Mouse (Mus musculus): Measurements from ENCODE around the gene Lypd5. TPM values are rescaled to one million over a fixed set of nuclear protein-coding genes. Genes with fewer than 3 reads are reported as not detected.
A peak's percentile ranks its signal among the peaks of the same experiment; 100 is the strongest.

Lypd5 gene
- total and polyA plus RNA-seq, 2 experiments from 2014 or later: not detected

DNA sequence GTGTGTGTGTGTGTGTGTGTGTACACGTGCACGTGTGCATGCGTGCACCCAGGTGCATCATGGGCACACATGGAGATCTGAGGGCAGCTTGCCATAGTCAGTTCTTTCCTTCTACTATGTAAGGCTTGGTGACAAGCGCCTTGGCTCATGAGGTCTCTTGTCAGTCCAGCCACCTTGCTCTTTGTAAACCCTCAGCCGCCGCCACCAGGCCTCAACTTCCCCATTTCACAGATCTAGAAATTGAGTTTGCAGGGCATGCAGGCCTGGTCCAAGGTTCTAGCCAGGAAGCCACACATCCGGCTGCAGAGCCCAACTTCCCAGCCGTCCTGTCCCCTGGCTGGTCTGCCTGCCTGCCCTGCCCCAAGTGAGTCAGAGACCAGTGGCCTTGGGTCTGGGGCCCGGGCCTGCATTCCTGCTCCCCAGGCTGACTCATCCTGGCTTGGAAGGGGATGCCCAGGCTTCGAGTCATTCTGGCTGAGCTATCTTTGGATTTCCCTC is 38.1 kb downstream of the Lypd5 start:
- Histone ChIP-seq H3K4me3 (ENCODE audit: low read depth, low read length) (no peak overlapping the region), H3K36me3 (replicated peaks; ENCODE audit: control insufficient read depth, insufficient read depth, low read length) (no peaks in the 10 kb centered on the region), H3K27me3 (ENCODE audit: control insufficient read depth, insufficient read depth, low read length) (peaks cover 9% of the 10 kb centered on the region; the same call in 1 of the 2 replicates), H3K4me2 (ENCODE audit: low read depth, low read length) (no peak overlapping the region), H3K4me1 (ENCODE audit: control insufficient read depth, insufficient read depth) (no peaks in the 10 kb centered on the region), H3K9me3 (replicated peaks; ENCODE audit: control insufficient read depth, low read length) (no peaks in the 10 kb centered on the region), H3K27ac (ENCODE audit: low read depth) (no peak overlapping the region), H3K9ac (replicated peaks; ENCODE audit: low read depth, low read length) (no peak overlapping the region)
- DNase-seq (ENCODE audit: low spot score) (no peak), ATAC-seq (ENCODE audit: insufficient read depth, low read depth) (peak; percentile 13; the same call in 1 of the 2 replicates)
- WGBS: 57% methylated on average over 10 of the region's 10 CpGs
- no peak for TF ChIP-seq EP300 (IDR thresholded peaks at IDR 0.05; ENCODE audit: low read depth)
- no peak for TF ChIP-seq CTCF (IDR thresholded peaks at IDR 0.05; ENCODE audit: low read depth)

GRCm38 (mm10) chr7:24389516-24390187 is 40.7 kb downstream of the Lypd5 start:
- H3K36me3 ChIP-seq (replicated peaks; ENCODE audit: control insufficient read depth, insufficient read depth, low read length): no peaks in the 10 kb centered on the region
- H3K9me3 ChIP-seq (replicated peaks; ENCODE audit: control insufficient read depth, low read length): no peaks in the 10 kb centered on the region
- H3K4me1 ChIP-seq (ENCODE audit: control insufficient read depth, insufficient read depth): no peaks in the 10 kb centered on the region
- no peak for DNase-seq (ENCODE audit: low spot score)
- no peak for TF ChIP-seq CTCF (IDR thresholded peaks at IDR 0.05; ENCODE audit: low read depth)
- TF ChIP-seq EP300 (IDR thresholded peaks at IDR 0.05; ENCODE audit: low read depth): no peak
- 0 out of 2 replicates have a peak, but pooled peaks cover 1% of the 10 kb centered on the region for H3K27me3 ChIP-seq (ENCODE audit: control insufficient read depth, insufficient read depth, low read length)
- WGBS: 49% methylated on average over 13 of the region's 13 CpGs
- no peak overlapping the region for H3K9ac ChIP-seq (replicated peaks; ENCODE audit: low read depth, low read length)
- no peak overlapping the region for H3K4me3 ChIP-seq (ENCODE audit: low read depth, low read length)
- H3K4me2 ChIP-seq (ENCODE audit: low read depth, low read length): no peak overlapping the region
- H3K27ac ChIP-seq (ENCODE audit: low read depth): no peak overlapping the region
- ATAC-seq (ENCODE audit: insufficient read depth, low read depth): no peak

DNA sequence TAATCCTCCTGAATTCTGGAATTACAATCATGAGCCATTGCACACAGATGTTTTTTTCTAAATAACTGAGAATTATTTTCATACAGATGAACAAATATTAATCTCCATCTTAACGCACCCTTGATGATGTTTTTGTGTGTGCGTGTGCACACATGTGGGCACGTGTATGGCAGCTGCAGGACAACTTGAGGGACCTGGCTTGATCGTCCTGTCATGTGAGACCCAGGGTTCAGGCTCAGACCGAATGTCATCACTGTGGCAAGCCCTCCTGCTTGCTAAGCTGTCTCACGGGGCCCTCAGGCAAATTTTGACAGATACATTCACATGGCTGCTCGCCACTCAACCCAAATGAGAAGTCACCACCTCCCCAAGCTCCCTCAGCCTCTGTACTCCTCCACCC is 41.5 kb downstream of the Lypd5 start:
- DNase-seq (ENCODE audit: low spot score): no peak
- TF ChIP-seq EP300 (IDR thresholded peaks at IDR 0.05; ENCODE audit: low read depth) (no peak), CTCF (IDR thresholded peaks at IDR 0.05; ENCODE audit: low read depth) (no peak)
- Histone ChIP-seq H3K9ac (replicated peaks; ENCODE audit: low read depth, low read length) (no peak overlapping the region), H3K27me3 (ENCODE audit: control insufficient read depth, insufficient read depth, low read length) (no peaks in the 10 kb centered on the region), H3K9me3 (replicated peaks; ENCODE audit: control insufficient read depth, low read length) (no peaks in the 10 kb centered on the region), H3K4me2 (ENCODE audit: low read depth, low read length) (no peak overlapping the region), H3K4me3 (ENCODE audit: low read depth, low read length) (no peak overlapping the region), H3K27ac (ENCODE audit: low read depth) (no peak overlapping the region), H3K36me3 (replicated peaks; ENCODE audit: control insufficient read depth, insufficient read depth, low read length) (no peaks in the 10 kb centered on the region), H3K4me1 (ENCODE audit: control insufficient read depth, insufficient read depth) (no peaks in the 10 kb centered on the region)
- WGBS: 74% methylated on average over 7 of the region's 7 CpGs
- ATAC-seq (ENCODE audit: insufficient read depth, low read depth): no peak

- TF ChIP-seq CTCF (IDR thresholded peaks at IDR 0.05; ENCODE audit: low read depth) (no peak), EP300 (IDR thresholded peaks at IDR 0.05; ENCODE audit: low read depth) (no peak)
- Histone ChIP-seq H3K4me1 (ENCODE audit: control insufficient read depth, insufficient read depth) (no peaks in the 10 kb centered on the region), H3K9me3 (replicated peaks; ENCODE audit: control insufficient read depth, low read length) (no peaks in the 10 kb centered on the region), H3K9ac (replicated peaks; ENCODE audit: low read depth, low read length) (no peak overlapping the region), H3K4me3 (ENCODE audit: low read depth, low read length) (no peak overlapping the region), H3K4me2 (ENCODE audit: low read depth, low read length) (no peak overlapping the region), H3K36me3 (replicated peaks; ENCODE audit: control insufficient read depth, insufficient read depth, low read length) (no peaks in the 10 kb centered on the region), H3K27ac (ENCODE audit: low read depth) (no peak overlapping the region), H3K27me3 (ENCODE audit: control insufficient read depth, insufficient read depth, low read length) (no peaks in the 10 kb centered on the region)
- 31% methylated on average over 5 of the region's 5 CpGs for WGBS
- DNase-seq (ENCODE audit: low spot score): no peak
- ATAC-seq (ENCODE audit: insufficient read depth, low read depth): no peak
Observed at GRCm38 (mm10) chr7:24391077-24391476, 42.1 kb downstream of the Lypd5 start.

DNA sequence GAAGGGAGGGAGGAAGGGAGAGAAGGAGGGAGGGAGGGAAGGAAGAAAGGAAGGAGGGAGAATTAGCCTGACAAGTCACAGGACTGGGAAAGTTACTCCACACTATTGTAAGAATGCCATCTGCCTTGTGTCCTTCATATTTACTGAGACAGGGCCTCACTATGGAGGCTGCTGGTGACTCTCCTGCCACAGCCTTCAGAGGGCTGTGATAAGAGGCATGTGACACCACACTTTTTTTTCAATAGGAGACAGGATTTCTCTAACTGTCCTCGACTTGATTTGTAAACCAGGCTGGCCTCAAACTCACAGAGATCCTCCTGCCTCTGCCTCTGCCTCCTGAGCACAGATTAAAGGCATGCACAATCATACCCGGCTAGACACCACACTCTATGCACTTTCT is 42.7 kb downstream of the Lypd5 start:
- 65% methylated on average over 2 of the region's 2 CpGs for WGBS
- no peak overlapping the region for H3K4me2 ChIP-seq (ENCODE audit: low read depth, low read length)
- no peaks in the 10 kb centered on the region for H3K36me3 ChIP-seq (replicated peaks; ENCODE audit: control insufficient read depth, insufficient read depth, low read length)
- H3K9ac ChIP-seq (replicated peaks; ENCODE audit: low read depth, low read length): no peak overlapping the region
- no peak overlapping the region for H3K4me3 ChIP-seq (ENCODE audit: low read depth, low read length)
- DNase-seq (ENCODE audit: low spot score) (no peak), ATAC-seq (ENCODE audit: insufficient read depth, low read depth) (no peak)
- H3K27me3 ChIP-seq (ENCODE audit: control insufficient read depth, insufficient read depth, low read length): no peaks in the 10 kb centered on the region
- TF ChIP-seq CTCF (IDR thresholded peaks at IDR 0.05; ENCODE audit: low read depth) (no peak), EP300 (IDR thresholded peaks at IDR 0.05; ENCODE audit: low read depth) (no peak)
- H3K4me1 ChIP-seq (ENCODE audit: control insufficient read depth, insufficient read depth): no peaks in the 10 kb centered on the region
- H3K9me3 ChIP-seq (replicated peaks; ENCODE audit: control insufficient read depth, low read length): no peaks in the 10 kb centered on the region
- no peak overlapping the region for H3K27ac ChIP-seq (ENCODE audit: low read depth)

DNA sequence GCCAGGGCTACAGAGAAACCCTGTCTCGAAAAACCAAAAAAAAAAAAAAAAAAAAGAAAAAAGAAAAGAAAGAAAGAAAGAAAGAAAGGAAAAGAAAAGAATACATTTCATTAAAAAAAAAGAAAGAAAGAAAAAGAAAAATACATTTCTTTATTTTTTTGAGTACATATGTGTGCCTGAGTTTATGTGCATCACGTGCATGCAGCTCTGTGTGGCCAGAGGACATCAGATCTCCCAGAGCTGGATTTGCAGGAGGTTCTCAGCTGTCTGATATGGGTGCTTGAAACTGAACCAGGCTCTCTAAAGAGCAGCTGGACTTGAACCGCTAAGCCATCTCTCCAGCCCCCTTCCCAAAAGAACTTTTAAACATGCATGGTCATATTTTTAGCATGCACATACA is 45.1 kb downstream of the Lypd5 start:
- DNase-seq (ENCODE audit: low spot score) (no peak), ATAC-seq (ENCODE audit: insufficient read depth, low read depth) (no peak)
- H3K4me1 ChIP-seq (ENCODE audit: control insufficient read depth, insufficient read depth): no peaks in the 10 kb centered on the region
- H3K9ac ChIP-seq (replicated peaks; ENCODE audit: low read depth, low read length): no peak overlapping the region
- H3K4me2 ChIP-seq (ENCODE audit: low read depth, low read length): no peak overlapping the region
- H3K27me3 ChIP-seq (ENCODE audit: control insufficient read depth, insufficient read depth, low read length): no peaks in the 10 kb centered on the region
- 74% methylated on average over 2 of the region's 3 CpGs for WGBS
- H3K27ac ChIP-seq (ENCODE audit: low read depth): no peak overlapping the region
- no peaks in the 10 kb centered on the region for H3K36me3 ChIP-seq (replicated peaks; ENCODE audit: control insufficient read depth, insufficient read depth, low read length)
- no peaks in the 10 kb centered on the region for H3K9me3 ChIP-seq (replicated peaks; ENCODE audit: control insufficient read depth, low read length)
- TF ChIP-seq EP300 (IDR thresholded peaks at IDR 0.05; ENCODE audit: low read depth): no peak
- no peak for TF ChIP-seq CTCF (IDR thresholded peaks at IDR 0.05; ENCODE audit: low read depth)
- H3K4me3 ChIP-seq (ENCODE audit: low read depth, low read length): no peak overlapping the region
